Mouse (Mus musculus) left cerebral cortex, postnatal 10 days (tissue): ENCODE data around the gene Ece1. TPM values are rescaled to one million over a fixed set of nuclear protein-coding genes. Genes with fewer than 3 reads are reported as not detected.
"Not testable (repeated sequence)": the region's sequence is repeated elsewhere in the genome, so short reads cannot be mapped to it uniquely, and the experiment has no call there.

Source experiments
- DNase-seq, 2 experiments: peaks; one replicate each; pipeline ENCODE4 v3.0.0; 2021 to 2022; ENCODE audit warnings: low spot score in 2 of 2, mixed read lengths in 1 of 2; ENCODE audit errors: extremely low spot score in 1 of 2
- intact Hi-C: fragments of 180-260 bp; cut with DNase I; formaldehyde crosslinking; loops from one replicate; pipeline ENCODE4 v1.15.1; 2025
- total RNA-seq, 2 experiments: library from RNA; stranded (reverse); gene quantifications; 2 replicates each; pipeline ENCODE4 v1.2.3; 2021

Gene Ece1
- total RNA-seq = 10 to 100 TPM; 58.6 to 65.2 TPM

- intact Hi-C loops = no loop called here
- DNase-seq = peak; percentile 90 to 94
Observed at GRCm38 (mm10) chr4:137862019-137862418, at the start of gene Ece1. Ece1 (plus strand) TSS chr4:137862237.

- intact Hi-C loops = no loop called here
- DNase-seq = no peak
Observed at GRCm38 (mm10) chr4:137812946-137813708, 48.9 kb upstream of the Ece1 start.

- intact Hi-C loops = no loop called here
- DNase-seq = no peak
Observed at GRCm38 (mm10) chr4:137814140-137814539, 47.9 kb upstream of the Ece1 start.

GRCm38 (mm10) chr4:137815473-137815872 is 46.6 kb upstream of the Ece1 start:
- intact Hi-C loops = no loop called here
- DNase-seq = no peak

GRCm38 (mm10) chr4:137816216-137816615 is 45.8 kb upstream of the Ece1 start:
- intact Hi-C loops = no loop called here
- DNase-seq = no peak

GRCm38 (mm10) chr4:137818341-137818740 is 43.7 kb upstream of the Ece1 start:
- DNase-seq = no peak
- intact Hi-C loops = no loop called here

- intact Hi-C loops = no loop called here
- DNase-seq = peak in 1 of 2 experiments; percentile 75
Observed at GRCm38 (mm10) chr4:137819487-137819886, 42.5 kb upstream of the Ece1 start.

GRCm38 (mm10) chr4:137820721-137821120 is 41.3 kb upstream of the Ece1 start:
- no peak for DNase-seq
- intact Hi-C loops = no loop called here

GRCm38 (mm10) chr4:137822537-137822936 is 39.5 kb upstream of the Ece1 start:
- intact Hi-C loops = no loop called here
- DNase-seq = no peak

GRCm38 (mm10) chr4:137823542-137823941 is 38.5 kb upstream of the Ece1 start:
- intact Hi-C loops = no loop called here
- no peak for DNase-seq

GRCm38 (mm10) chr4:137824881-137825280 is 37.2 kb upstream of the Ece1 start:
- no peak for DNase-seq
- intact Hi-C loops = no loop called here

- no peak for DNase-seq
- intact Hi-C loops = no loop called here
Observed at GRCm38 (mm10) chr4:137830380-137830779, 31.7 kb upstream of the Ece1 start.

- intact Hi-C loops = no loop called here
- no peak for DNase-seq
Observed at GRCm38 (mm10) chr4:137831598-137831997, 30.4 kb upstream of the Ece1 start.

- intact Hi-C loops = loop anchor here (2.0 kb wide), 1 partner anchor 105 kb away; no protein-coding TSS in a partner anchor
Observed at GRCm38 (mm10) chr4:137835624-137836337, 26.3 kb upstream of the Ece1 start.

GRCm38 (mm10) chr4:137836741-137837140 is 25.3 kb upstream of the Ece1 start:
- no peak for DNase-seq
- intact Hi-C loops = loop anchor here (2.0 kb wide), 1 partner anchor 106 kb away; no protein-coding TSS in a partner anchor

More at GRCm38 (mm10) chr4:137835624-137836337, 26.3 kb upstream of the Ece1 start:
- peak; percentile 85 to 89 for DNase-seq

- peak in 1 of 2 experiments; percentile 45 for DNase-seq
- intact Hi-C loops = loop anchor here (2.0 kb wide), 1 partner anchor 107 kb away; no protein-coding TSS in a partner anchor
Observed at GRCm38 (mm10) chr4:137837792-137838191, 24.2 kb upstream of the Ece1 start.

GRCm38 (mm10) chr4:137838791-137839190 is 23.2 kb upstream of the Ece1 start:
- intact Hi-C loops = no loop called here

GRCm38 (mm10) chr4:137839452-137839851 is 22.6 kb upstream of the Ece1 start:
- intact Hi-C loops = no loop called here

More at GRCm38 (mm10) chr4:137838791-137839190, 23.2 kb upstream of the Ece1 start:
- no peak for DNase-seq

GRCm38 (mm10) chr4:137844656-137845055 is 17.4 kb upstream of the Ece1 start:
- peak in 1 of 2 experiments; percentile 85 for DNase-seq

More at GRCm38 (mm10) chr4:137839452-137839851, 22.6 kb upstream of the Ece1 start:
- DNase-seq = no peak

GRCm38 (mm10) chr4:137847651-137848050 is 14.4 kb upstream of the Ece1 start:
- DNase-seq = not testable (repeated sequence)
- intact Hi-C loops = loop anchor here (10.0 kb wide), 1 partner anchor 257 kb away; no protein-coding TSS in a partner anchor

More at GRCm38 (mm10) chr4:137844656-137845055, 17.4 kb upstream of the Ece1 start:
- intact Hi-C loops = loop anchor here (2.0 to 10.0 kb wide), 2 partner anchors 108 to 260 kb away; no protein-coding TSS in a partner anchor
